Mouse (Mus musculus): ENCODE measurements around the gene Cplx3.
A peak's percentile ranks its signal among the peaks of the same experiment; 100 is the strongest.

Cplx3 gene

DNA sequence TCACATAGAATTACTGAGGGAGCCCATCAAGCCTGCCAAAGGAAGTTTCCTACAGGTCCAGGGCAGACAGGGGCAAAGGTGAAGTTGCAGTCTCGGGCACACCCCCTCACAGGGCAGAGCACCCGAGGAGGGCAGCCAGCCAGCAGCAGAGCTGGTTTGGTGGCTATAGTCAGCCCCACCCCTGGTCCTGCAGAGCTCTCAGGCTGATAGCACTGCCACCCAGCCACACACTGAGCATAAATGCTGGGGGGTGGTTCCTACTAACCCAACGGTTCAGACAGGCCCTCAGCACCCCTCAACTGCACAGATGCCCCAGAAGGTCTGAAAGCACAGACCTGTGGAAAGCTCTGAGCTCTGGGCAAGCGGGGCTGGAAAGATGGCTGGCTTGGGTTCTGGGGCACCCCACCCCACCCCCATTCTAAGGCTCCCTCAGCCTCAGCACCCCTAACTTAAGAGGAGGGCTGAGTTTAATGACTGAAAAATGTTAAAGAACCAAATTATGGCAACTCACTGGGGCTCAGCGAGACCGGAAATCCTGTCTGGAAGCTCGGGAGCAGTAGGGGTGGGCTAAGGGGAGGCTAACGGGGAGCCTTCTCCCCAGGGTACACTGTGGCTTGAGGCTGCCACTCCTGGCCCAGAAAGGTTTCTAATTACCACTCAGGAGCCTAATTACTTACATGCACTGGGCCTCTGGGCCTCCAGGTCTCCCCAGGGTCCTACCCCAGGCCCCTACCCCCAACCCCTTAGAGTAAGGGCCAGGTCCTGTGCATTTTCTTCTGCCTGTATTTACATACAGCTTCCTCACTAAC lies 32.8 kb upstream of the Cplx3 start:
- DNase-seq = peak; percentile 90 to 91

DNA sequence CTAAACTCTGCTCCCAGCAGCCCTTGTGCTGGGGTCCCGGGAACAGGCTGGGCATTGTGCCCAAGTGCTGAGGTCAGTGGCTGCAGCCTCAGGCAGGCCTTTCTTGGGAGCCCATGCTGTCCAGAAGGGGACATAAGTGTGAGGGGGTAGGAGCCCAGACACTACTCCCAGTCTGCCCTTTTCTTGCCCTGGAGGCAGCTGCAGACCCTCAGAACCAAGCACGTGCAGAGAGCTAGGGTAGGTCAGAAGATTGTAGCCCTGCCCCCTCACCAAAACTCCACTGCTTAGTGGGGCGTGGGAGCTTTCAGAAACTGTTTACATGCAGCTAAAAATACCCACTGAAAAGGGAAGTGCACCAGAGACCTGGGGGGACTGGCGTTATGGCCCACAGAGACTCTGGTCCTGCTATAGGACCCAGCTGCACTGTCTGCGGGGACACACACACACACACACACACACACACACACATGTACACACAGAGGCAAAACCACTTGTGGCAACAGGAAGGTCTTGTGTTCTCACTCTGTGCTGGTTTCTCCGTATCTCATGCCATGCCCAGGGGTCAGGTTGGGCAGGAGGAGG lies 31.8 kb upstream of the Cplx3 start:
- peak; percentile 84 to 86 for DNase-seq

DNA sequence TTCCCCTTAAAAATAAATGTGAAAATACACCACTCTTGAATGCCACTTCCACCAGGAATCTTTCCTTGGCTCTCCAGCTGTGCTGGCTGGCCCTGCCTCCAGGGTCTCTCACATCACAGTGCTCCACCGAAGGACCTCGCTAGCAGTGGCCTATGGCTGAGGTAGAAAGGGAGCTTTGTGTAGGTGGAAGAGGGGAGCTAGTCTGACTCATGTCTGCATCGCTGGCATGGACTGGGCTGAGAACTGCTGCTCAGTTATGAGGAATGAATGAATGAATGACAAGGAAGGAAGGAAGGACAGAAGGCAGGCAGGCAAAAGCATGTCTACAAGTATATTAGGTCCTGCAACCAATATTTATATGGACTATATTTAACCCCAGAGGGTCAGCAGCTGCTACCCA lies 31.2 kb upstream of the Cplx3 start:
- no peak for DNase-seq

DNA sequence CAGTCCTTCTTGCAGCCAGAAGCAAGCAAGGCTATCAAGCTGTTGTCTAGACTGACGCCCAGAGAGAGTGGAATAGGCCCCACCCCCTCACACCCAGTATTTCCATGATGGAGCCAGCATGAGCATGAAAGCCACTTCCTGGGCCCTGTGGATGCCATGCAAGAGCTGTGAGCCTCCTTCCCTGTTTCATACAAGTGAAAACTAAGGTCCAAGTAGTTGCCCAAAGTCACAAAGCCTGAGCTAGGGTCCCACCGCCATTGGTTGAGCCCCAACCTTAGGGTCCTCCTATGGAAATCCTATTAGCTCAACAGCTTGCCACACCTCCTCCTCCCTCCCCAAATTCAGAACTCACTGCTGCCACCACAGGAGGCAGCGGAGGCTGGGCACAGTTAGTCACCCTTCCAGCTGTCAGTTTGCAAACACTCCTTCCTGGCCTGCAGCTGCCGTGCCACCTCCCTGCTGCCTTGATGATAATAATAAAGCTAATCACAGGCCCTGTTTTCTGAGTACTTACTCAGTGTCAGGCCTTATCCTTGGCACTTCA lies 27.5 kb upstream of the Cplx3 start:
- no peak for DNase-seq

DNA sequence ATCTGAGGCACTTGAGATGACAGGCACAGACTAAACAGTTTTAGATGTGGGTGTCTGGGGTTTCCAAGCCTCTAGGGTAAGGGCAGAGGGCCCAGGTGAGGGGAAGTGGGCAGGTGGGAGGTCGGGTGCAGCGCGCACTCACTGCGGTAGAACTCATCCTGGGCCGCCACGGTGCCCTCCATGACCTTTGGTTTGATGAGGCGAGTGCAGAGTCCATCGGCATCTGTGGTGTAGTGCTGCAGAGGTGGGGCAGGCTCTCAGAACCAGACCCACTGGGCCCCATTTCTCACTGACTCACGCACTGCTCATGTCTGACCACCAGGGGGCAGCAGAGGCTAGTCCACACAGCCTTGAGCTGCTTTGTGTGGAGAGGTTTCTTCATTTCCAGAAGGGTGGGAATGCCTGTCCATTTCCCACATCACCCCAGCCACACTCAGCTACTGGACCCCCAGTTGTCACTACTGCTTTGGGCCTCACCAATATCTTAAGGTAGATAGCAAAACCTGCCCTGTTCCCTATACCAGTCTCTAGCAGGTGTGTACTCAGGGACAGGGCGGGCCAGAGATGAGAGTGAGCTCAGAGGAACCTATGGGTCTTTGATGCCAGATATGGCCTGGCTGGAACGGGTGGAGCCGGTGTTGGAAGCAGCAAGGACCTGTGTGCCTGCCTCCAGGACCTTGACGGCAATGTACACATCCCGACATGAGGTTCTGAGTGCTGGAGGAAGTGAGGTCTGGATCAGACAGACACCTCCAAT lies 23.2 kb upstream of the Cplx3 start:
- peak; percentile 65 to 87 for DNase-seq

DNA sequence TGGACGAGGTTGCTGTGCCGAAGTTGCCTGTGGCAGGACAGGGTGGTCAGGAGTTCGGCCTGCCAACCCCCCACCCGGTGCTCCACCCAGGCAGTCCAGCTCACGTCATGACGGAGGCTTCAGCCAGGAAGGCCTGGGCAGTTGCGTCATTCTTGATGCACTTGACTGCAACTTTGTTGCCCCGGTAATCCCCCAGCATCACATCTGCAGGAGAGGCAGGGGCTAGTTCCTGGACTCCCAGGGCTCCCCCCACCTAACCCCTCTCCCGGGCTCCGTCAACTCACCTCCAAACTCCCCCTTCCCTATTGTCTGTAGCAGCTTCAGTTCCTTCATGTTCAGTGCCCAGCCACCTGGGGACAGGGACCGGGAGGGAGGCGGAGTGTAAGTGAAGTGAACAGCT lies 22.6 kb upstream of the Cplx3 start:
- no peak for DNase-seq

DNA sequence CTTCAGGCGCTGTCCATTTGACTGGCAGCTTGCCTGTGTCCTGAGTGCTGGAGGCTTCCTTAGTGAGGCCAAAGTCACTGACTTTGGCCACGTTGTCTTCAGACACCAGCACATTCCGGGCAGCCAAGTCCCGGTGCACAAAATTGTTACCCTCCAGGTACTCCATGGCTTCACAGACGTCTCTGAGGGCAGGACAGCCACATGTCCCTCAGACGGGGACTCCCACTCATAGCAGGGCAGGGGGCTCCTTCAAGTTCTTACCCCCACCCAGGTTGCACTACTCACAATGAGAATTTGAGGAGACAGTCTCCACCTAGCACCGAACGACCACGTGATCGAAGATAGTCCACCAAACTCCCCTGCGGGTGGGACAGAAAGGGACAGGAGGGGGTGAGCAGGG lies 21.8 kb upstream of the Cplx3 start:
- DNase-seq = no peak

DNA sequence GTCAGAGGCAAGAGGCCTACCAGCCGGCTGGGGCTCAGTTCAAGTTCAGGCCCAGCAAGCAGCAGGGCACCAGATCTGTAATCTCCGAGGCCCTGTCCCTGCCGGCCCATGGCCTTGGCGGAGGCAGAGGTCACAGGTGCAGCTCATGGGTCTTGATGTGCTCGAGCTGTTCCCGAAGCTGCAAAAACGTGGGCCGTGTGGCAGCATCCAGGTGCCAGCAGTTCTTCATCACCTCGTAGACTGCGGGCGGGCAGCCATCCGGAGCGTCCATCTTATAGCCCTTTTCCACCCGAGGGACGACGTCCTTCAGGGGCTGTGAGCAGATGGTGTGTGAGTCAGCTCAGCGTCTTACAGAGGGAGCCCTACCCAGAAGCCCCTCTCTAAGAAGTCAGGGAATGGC lies 21.1 kb upstream of the Cplx3 start:
- DNase-seq = no peak

DNA sequence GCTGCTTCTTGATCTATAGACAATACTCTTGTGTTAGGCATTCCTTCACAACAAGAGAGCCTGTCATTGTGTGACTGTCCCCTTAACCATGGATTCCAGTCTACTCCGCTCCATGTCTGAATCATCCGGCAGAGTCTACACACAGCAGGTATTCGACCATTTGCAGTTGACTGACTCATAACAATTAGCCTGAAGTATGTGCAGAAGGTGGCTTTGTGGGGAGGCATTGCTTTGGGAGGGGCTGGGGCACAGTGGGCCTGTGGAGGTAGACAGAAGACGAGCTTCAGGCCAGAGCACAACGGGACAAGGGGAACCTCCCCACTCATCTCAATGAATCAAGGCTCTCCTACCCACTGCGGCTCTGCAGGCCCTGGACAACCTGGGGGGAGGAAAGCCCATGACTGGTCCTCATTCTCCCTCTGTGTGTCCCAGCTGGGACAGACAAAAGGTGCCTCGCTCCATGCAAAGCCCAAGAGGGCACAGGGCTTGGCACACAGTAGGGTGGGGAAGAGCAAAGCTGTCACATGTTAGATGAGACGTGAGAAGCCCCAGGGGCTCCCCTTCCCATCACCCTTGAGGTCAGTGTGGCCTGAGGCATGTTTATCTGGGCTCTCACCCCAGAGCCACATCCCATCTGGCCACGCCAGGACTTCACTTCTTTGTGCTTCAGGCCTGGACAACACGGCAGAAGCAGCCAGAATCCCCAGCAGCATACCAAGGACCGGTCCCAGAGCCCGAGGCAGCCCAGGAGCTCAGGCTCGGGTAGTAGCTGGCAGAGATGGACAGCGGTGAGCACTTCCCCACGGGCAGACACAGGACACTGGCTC lies 19.8 kb upstream of the Cplx3 start:
- DNase-seq = no peak

DNA sequence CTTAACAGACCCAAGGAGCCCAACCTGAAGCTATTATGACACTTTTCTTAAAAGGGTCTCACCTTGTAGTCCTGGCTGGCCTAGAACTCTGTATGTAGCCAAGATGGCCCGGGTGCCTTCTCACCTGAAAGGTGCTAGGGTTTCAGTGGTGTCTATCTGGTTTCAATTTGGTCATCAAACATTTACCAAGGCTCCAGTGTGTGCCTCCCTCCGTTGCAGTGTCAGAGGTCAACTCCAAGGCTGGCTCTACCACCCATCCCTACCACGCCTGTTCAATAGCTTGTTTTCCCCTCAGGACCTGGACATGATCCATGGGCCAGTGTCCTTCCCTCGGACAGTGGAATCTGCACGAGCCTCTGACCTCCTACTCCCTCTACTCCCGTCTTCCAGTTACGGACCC lies 18.2 kb upstream of the Cplx3 start:
- DNase-seq = no peak

DNA sequence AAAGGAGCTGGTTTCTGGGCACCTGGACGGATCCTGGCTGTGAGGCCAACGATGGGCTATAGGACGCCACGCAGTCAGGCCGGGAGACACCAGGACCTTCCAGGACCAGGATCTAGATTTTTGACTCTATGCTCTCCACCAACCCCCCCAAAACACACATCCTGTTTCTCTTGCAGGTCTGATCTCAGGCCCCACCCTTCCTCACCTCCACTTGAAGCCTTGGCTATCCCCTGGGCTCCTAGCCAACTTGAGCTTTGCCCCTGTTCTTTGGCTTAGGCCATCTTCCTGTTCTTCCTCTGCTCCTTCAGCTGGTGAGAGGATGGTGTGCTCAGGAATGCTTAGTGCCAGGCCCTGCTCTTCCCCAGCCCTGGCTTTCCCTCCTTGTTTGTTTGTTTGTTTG lies 14.6 kb upstream of the Cplx3 start, which contains the start of gene Lman1l:
Gene Lman1l, minus strand, starts transcription at position 101 of the 400 bp plus-strand sequence.
- peak; percentile 26 to 42 for DNase-seq

DNA sequence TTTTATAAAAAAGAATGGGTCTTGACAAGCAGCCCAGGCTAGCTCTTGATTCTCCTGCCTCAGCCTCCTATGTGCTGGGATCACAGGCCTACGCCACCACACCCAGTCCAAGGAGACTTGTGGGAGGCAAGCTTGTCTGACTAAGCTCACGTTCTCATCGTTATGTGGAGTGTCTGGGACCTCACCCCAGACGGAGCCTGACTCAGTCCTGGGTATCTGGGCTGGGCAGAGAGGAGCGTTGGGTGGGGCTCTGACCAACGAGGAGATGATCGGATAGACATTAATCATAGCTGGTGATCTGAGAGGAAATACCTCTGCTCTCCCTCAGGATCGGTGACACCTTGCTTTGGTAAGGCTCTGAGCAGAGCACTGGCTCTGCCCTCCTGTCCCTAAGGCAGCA lies 12.8 kb upstream of the Cplx3 start:
- no peak for DNase-seq

DNA sequence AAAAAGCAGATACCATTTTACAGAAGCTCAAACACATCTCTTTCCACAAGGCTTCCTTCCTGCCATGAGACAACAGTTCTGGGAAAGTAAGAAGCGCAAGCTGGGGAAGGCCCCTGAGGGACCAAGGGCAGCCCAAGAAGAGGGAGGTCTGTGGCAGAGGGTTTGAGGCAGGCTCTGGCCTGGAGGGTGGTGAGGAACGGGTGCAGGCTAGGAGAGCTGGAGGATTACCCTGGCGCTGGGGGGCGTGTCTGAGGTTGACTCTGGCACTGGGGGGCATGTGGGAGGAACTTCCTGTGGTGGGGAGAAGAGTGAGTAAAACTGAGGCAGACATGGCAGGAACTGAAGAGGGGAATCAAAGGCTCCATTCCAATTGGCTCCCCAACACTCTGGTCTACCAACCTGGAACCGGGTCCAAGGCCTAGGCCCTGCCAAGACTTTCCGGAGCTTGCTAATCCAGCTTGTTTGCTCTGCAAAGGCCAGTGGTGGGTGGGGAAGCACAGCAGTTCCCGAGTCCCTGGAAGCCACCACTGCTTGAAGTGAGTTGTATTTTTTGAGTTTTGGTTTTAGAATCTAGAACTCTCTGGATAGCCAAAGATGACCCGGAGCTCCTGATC lies 11.6 kb upstream of the Cplx3 start:
- no peak for DNase-seq

DNA sequence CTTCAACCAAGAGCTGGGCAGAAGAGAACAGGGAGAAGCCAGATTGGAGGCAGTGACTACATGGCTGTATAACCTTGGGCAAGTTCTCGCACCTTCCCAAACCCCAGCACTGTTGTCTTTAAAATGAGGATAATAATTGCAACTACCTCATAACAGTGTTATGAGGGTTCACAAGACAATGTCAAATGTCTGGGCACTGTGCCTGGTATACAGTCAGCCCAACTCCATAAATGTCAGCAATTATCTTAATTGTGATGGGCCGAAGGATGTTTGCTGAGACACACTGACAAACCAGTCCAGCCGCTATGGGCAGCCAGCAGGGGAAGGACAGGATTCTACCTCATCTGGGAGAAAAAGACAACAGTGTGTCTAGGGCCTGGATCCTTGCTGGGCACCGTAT lies 8.7 kb upstream of the Cplx3 start:
- no peak for DNase-seq

DNA sequence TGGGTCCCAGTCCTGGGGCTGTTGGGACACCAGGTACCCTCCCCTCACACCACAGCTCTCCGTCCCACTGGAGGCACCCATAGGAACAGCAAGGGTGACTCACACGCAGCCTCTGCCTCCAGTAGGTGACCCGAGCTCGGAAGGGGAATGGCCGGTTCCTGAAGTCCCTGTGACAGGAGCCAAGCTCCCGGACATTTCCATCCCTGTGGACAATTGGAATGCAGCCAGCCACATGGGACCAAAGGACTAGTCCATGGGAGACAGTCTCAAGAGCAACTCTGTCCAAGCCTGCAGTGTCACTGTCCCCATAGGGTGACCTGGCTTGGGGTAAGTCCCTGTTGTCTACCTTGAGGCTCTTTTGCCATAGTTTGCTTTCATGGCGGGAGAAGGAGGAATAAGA lies 7.9 kb upstream of the Cplx3 start:
- peak in 1 of 2 experiments; percentile 61 for DNase-seq

DNA sequence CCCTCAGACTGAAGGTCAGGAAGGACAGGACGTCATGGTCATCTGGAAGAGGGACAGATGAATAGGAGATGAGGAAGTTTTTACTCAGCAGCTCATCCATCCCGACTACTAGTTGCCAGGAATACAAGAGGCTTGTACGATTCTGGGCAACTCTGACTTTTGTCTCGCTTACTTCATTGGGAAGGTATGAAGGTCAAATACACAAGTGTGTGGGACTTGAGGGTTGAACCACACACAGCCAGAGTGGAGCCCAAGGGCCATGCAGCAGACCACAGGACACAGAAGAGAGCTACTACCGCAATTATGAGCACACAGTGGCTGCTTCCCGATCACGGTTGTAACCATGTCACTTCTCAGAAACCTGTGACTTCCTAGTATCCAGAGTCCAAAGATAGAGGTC lies 6.5 kb upstream of the Cplx3 start:
- DNase-seq = no peak

DNA sequence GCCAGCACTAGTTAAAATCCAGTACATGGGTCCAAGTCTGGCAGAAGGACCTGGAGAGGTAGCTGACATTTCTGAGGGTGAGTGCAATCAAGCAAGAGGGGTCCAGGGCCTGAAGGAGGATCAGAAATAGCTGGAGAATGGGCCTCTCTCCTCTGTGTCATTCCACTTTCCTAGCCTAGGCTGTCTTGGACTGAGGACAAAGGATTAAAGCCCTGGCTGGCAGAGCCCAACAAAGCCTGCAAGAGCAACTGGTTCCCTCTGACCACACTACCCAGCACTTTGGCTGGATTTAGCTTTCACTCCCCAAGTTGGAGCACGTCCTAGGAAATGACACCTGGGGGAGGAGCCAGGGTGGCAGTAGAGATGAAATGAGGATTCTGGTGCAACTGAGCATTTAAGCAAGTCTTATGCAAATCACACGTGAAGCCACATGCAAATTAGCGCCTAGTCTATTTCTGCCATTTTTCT lies 4.3 kb upstream of the Cplx3 start:
- DNase-seq = no peak

DNA sequence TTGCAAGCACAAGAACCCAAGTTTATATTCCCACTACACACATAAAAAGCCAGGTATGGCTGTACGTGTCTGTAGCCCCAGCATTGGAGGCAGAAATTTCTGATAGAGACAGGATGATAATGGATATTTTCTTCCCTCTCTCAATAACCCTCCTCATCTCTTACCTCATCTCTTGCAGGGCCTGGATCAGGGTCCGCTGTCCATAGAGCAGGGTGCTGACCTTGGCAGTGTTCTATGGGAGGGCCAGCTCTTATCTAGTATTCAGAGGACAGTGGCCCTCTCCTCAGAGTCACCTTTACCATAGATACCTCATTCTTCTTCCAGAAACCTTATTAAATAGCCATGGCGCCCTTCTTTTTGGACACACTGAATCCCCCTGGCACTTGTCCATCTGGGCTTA lies 3.7 kb upstream of the Cplx3 start:
- no peak for DNase-seq

DNA sequence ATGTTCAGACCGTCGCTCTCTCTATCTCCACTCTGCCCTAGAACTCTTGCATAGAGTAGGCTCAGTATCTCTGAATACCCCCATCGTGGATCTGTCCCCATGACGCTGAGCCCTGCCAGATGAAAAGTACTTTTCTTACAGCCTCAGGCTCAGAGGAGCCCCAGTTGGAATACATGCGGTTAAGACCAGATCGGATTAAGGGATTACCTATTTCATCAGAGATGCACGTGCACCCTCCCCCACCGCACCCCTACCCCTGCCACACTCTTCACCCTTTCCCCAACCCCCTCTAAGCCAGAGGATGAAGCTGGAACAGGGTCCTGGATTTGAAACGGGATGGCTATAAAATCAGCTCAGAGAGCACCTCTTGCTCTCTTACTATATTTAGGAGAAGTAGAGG lies 578 bp downstream of the Cplx3 start:
- DNase-seq = no peak

DNA sequence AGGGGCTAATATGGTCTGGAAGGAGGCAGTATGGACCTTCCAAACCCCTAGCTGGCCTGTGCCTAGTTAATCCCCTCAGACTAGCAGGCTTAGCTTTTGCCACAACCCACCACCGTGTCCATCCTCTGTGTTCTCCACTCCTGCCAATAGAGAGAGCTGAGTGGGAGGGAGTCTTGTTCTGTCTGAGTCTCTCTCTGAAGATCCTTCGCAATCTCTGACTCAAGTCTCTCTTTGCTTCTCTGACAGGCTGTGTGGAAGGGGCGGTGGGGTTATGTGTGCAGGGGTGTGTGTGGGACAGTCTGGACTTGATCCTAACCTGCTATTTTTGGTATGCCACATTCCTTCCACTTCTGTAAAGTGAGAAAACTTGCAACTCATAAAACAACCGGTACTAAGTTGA lies 1.2 kb downstream of the Cplx3 start:
- no peak for DNase-seq

DNA sequence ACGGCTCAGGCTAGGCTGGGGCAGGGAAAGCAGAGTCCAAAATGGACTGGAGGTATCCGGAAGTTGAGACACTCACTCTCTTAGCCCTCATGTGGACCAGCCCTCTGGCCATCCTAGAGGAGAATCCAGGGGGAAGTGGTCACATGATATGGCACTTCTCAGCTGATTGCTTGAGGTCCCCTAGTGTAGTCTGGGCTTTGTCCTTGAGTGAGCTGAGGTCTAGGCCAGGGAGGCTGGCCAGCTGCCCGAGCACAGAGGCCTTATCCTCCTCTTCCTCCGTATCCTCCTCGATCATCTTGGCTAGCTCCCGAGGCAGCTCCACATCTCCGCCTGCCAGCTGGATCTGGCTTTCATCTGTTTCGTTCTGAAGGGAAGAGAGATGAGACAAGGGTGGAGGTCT lies 4.0 kb downstream of the Cplx3 start:
- peak in 1 of 2 experiments; percentile 27 for DNase-seq

DNA sequence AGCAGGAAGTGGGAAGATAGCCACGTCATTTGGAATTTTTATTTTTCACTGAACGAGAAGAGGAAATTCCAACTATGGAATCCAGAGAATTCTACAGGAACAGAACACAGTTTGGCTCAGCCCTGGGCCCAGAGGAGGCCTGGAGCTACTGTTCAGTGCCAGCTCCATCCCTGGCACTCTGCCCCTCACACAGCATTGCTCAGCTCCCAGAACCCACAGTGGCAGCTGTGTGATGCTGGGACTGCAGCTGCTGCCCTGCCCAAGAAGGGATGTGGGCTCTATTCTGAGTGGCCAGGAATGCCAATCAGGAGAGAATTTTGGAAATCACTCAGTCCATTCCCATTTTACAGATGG lies 4.8 kb downstream of the Cplx3 start:
- peak; percentile 29 to 57 for DNase-seq

All from kidney, postnatal 36 days (tissue).